Mouse (Mus musculus): ENCODE results near the gene Gclm. TPM values are rescaled to one million over a fixed set of nuclear protein-coding genes. Genes with fewer than 3 reads are reported as not detected.
"Not testable (repeated sequence)": the region's sequence is repeated elsewhere in the genome, so short reads cannot be mapped to it uniquely, and the experiment has no call there.

Gclm gene
- polyA plus RNA-seq, 1 experiment from 2014 or later: 60.7 TPM

- ATAC-seq (ENCODE audit: insufficient number of reproducible peaks, insufficient read depth, low FRiP score, low TSS enrichment, low read depth): no peak
- H3K27ac ChIP-seq: no peak overlapping the region
Measured at GRCm38 (mm10) chr3:122273407-122274240, 28.3 kb downstream of the Gclm start.

GRCm38 (mm10) chr3:122274241-122275024, 29.1 kb downstream of the Gclm start, which contains the start of gene Dnttip2:
Dnttip2 (plus strand) TSS chr3:122274388.
- peak; percentile 93 for ATAC-seq (ENCODE audit: insufficient number of reproducible peaks, insufficient read depth, low FRiP score, low TSS enrichment, low read depth)
- Histone ChIP-seq H3K4me3 (replicated peaks) (peak within 1 kb of the TSS; percentile 94), H3K9ac (replicated peaks) (peak within 1 kb of the TSS; percentile 87), H3K4me1 (replicated peaks) (peaks cover 33% of the 10 kb centered on the region), H3K4me2 (peak within 1 kb of the TSS; percentile 76), H3K9me3 (no peaks in the 10 kb centered on the region), H3K27ac (peak within 1 kb of the TSS; percentile 67), H3K36me3 (peaks cover 43% of the 10 kb centered on the region), H3K27me3 (no peaks in the 10 kb centered on the region)
- 1% methylated on average over 57 of the region's 57 CpGs for WGBS

More at GRCm38 (mm10) chr3:122273407-122274240, 28.3 kb downstream of the Gclm start:
- Histone ChIP-seq H3K4me2 (peak overlapping the region; percentile 43; the same call in 1 of the 2 replicates), H3K36me3 (peaks cover 35% of the 10 kb centered on the region), H3K27me3 (no peaks in the 10 kb centered on the region), H3K4me3 (replicated peaks) (peak overlapping the region; percentile 94), H3K9ac (replicated peaks) (peak overlapping the region; percentile 87; the same call in 1 of the 2 replicates), H3K9me3 (no peaks in the 10 kb centered on the region), H3K4me1 (replicated peaks) (peaks cover 33% of the 10 kb centered on the region)
- WGBS: 11% methylated on average over 20 of the region's 20 CpGs

GRCm38 (mm10) chr3:122275111-122275510, 29.8 kb downstream of the Gclm start:
- Histone ChIP-seq H3K4me3 (replicated peaks) (peak overlapping the region; percentile 94), H3K36me3 (peaks cover 50% of the 10 kb centered on the region), H3K27me3 (no peaks in the 10 kb centered on the region), H3K4me2 (peak overlapping the region; percentile 76), H3K9me3 (no peaks in the 10 kb centered on the region), H3K9ac (replicated peaks) (peak overlapping the region; percentile 87; the same call in 1 of the 2 replicates), H3K4me1 (replicated peaks) (peaks cover 33% of the 10 kb centered on the region), H3K27ac (no peak overlapping the region)
- 77% methylated on average over 10 of the region's 10 CpGs for WGBS
- no peak for ATAC-seq (ENCODE audit: insufficient number of reproducible peaks, insufficient read depth, low FRiP score, low TSS enrichment, low read depth)

- H3K4me1 ChIP-seq (replicated peaks): peaks cover 8% of the 10 kb centered on the region
- H3K9me3 ChIP-seq: no peaks in the 10 kb centered on the region
- H3K27ac ChIP-seq: no peak overlapping the region
- 74% methylated on average over 5 of the region's 5 CpGs for WGBS
- no peak overlapping the region for H3K4me3 ChIP-seq (replicated peaks)
- no peak for ATAC-seq (ENCODE audit: insufficient number of reproducible peaks, insufficient read depth, low FRiP score, low TSS enrichment, low read depth)
- H3K4me2 ChIP-seq: no peak overlapping the region
- peaks cover 35% of the 10 kb centered on the region for H3K36me3 ChIP-seq
- H3K9ac ChIP-seq (replicated peaks): no peak overlapping the region
- H3K27me3 ChIP-seq: no peaks in the 10 kb centered on the region
Measured at GRCm38 (mm10) chr3:122287195-122287594, 41.8 kb downstream of the Gclm start.

GRCm38 (mm10) chr3:122288613-122289195, 43.3 kb downstream of the Gclm start:
- WGBS: 81% methylated on average over 5 of the region's 5 CpGs
- Histone ChIP-seq H3K4me3 (replicated peaks) (no peak overlapping the region), H3K27me3 (no peaks in the 10 kb centered on the region), H3K36me3 (peaks cover 20% of the 10 kb centered on the region), H3K9me3 (no peaks in the 10 kb centered on the region), H3K27ac (no peak overlapping the region), H3K4me1 (replicated peaks) (peaks cover 13% of the 10 kb centered on the region), H3K4me2 (no peak overlapping the region), H3K9ac (replicated peaks) (no peak overlapping the region)
- ATAC-seq (ENCODE audit: insufficient number of reproducible peaks, insufficient read depth, low FRiP score, low TSS enrichment, low read depth): no peak

- H3K9ac ChIP-seq (replicated peaks); H3K27ac ChIP-seq; H3K4me3 ChIP-seq (replicated peaks); ATAC-seq (ENCODE audit: insufficient number of reproducible peaks, insufficient read depth, low FRiP score, low TSS enrichment, low read depth); H3K9me3 ChIP-seq; H3K4me2 ChIP-seq; H3K27me3 ChIP-seq: not testable (repeated sequence)
- Histone ChIP-seq H3K4me1 (replicated peaks) (peaks cover 13% of the 10 kb centered on the region), H3K36me3 (peaks cover 14% of the 10 kb centered on the region)
- 58% methylated on average over 4 of the region's 4 CpGs for WGBS
Measured at GRCm38 (mm10) chr3:122289344-122289743, 44.0 kb downstream of the Gclm start.

- no peak overlapping the region for H3K9ac ChIP-seq (replicated peaks)
- peaks cover 25% of the 10 kb centered on the region for H3K4me1 ChIP-seq (replicated peaks)
- H3K27ac ChIP-seq: no peak overlapping the region
- WGBS: 81% methylated on average over 7 of the region's 7 CpGs
- no peak overlapping the region for H3K4me2 ChIP-seq
- H3K9me3 ChIP-seq: no peaks in the 10 kb centered on the region
- ATAC-seq (ENCODE audit: insufficient number of reproducible peaks, insufficient read depth, low FRiP score, low TSS enrichment, low read depth): no peak
- H3K36me3 ChIP-seq: peaks cover 2% of the 10 kb centered on the region; the same call in 1 of the 2 replicates
- no peak overlapping the region for H3K4me3 ChIP-seq (replicated peaks)
- no peaks in the 10 kb centered on the region for H3K27me3 ChIP-seq
Measured at GRCm38 (mm10) chr3:122290696-122291095, 45.3 kb downstream of the Gclm start.

- H3K4me1 ChIP-seq (replicated peaks): peaks cover 34% of the 10 kb centered on the region
- ATAC-seq (ENCODE audit: insufficient number of reproducible peaks, insufficient read depth, low FRiP score, low TSS enrichment, low read depth): no peak
- no peaks in the 10 kb centered on the region for H3K27me3 ChIP-seq
- H3K4me2 ChIP-seq: peak overlapping the region; percentile 71
- peak overlapping the region; percentile 87; the same call in 1 of the 2 replicates for H3K4me3 ChIP-seq (replicated peaks)
- H3K27ac ChIP-seq: 0 out of 2 replicates have a peak overlapping the region, but pooled peaks have one; percentile 25
- no peak overlapping the region for H3K9ac ChIP-seq (replicated peaks)
- H3K36me3 ChIP-seq: no peaks in the 10 kb centered on the region
- 65% methylated on average over 12 of the region's 12 CpGs for WGBS
- H3K9me3 ChIP-seq: no peaks in the 10 kb centered on the region
Measured at GRCm38 (mm10) chr3:122291828-122292227, 46.5 kb downstream of the Gclm start.

- Histone ChIP-seq H3K9ac (replicated peaks) (peak overlapping the region; percentile 93), H3K4me3 (replicated peaks) (peak overlapping the region; percentile 87), H3K27me3 (no peaks in the 10 kb centered on the region), H3K27ac (peak overlapping the region; percentile 99), H3K4me2 (peak overlapping the region; percentile 71), H3K36me3 (no peaks in the 10 kb centered on the region), H3K9me3 (no peaks in the 10 kb centered on the region), H3K4me1 (replicated peaks) (peaks cover 38% of the 10 kb centered on the region)
- peak; percentile 45; the same call in 1 of the 2 replicates for ATAC-seq (ENCODE audit: insufficient number of reproducible peaks, insufficient read depth, low FRiP score, low TSS enrichment, low read depth)
- WGBS: 7% methylated on average over 54 of the region's 54 CpGs
Measured at GRCm38 (mm10) chr3:122292300-122293222, 47.2 kb downstream of the Gclm start.

Measured in limb, embryonic 12.5 days (tissue).